Mouse (Mus musculus): ENCODE data around the gene Rftn1. TPM values are rescaled to one million over a fixed set of nuclear protein-coding genes. Genes with fewer than 3 reads are reported as not detected.
"Not testable (repeated sequence)": the region's sequence is repeated elsewhere in the genome, so short reads cannot be mapped to it uniquely, and the experiment has no call there.

The Rftn1 gene
- total RNA-seq, 2 experiments from 2014 or later = 14.3 to 16.5 TPM

- no peak for DNase-seq (ENCODE audit: low spot score in 2 of 2)
- Histone ChIP-seq H3K4me3 (no peak overlapping the region), H3K27ac (no peak overlapping the region)
- no peak for TF ChIP-seq CTCF (conservative IDR thresholded peaks at IDR 0.05)
Observed at GRCm38 (mm10) chr17:50215104-50215503, 24.6 kb upstream of the Rftn1 start.

GRCm38 (mm10) chr17:50213117-50213516, 22.6 kb upstream of the Rftn1 start:
- no peak for TF ChIP-seq CTCF (conservative IDR thresholded peaks at IDR 0.05)
- Histone ChIP-seq H3K27ac (no peak overlapping the region), H3K4me3 (no peak overlapping the region)
- no peak for DNase-seq (ENCODE audit: low spot score in 2 of 2)

GRCm38 (mm10) chr17:50211816-50212215, 21.3 kb upstream of the Rftn1 start:
- DNase-seq (ENCODE audit: low spot score in 2 of 2) = no peak
- TF ChIP-seq CTCF (conservative IDR thresholded peaks at IDR 0.05) = no peak
- H3K4me3 ChIP-seq = no peak overlapping the region

GRCm38 (mm10) chr17:50209831-50210230, 19.4 kb upstream of the Rftn1 start:
- no peak for TF ChIP-seq CTCF (conservative IDR thresholded peaks at IDR 0.05)
- no peak for DNase-seq (ENCODE audit: low spot score in 2 of 2)
- Histone ChIP-seq H3K4me3 (no peak overlapping the region), H3K27ac (no peak overlapping the region)

More at GRCm38 (mm10) chr17:50211816-50212215, 21.3 kb upstream of the Rftn1 start:
- H3K27ac ChIP-seq = no peak overlapping the region

GRCm38 (mm10) chr17:50208137-50209045, 17.9 kb upstream of the Rftn1 start:
- no peak for TF ChIP-seq CTCF (conservative IDR thresholded peaks at IDR 0.05)
- DNase-seq (ENCODE audit: low spot score in 2 of 2) = no peak
- Histone ChIP-seq H3K4me3 (no peak overlapping the region), H3K27ac (no peak overlapping the region)

GRCm38 (mm10) chr17:50206262-50206661, 15.8 kb upstream of the Rftn1 start:
- H3K27ac ChIP-seq; DNase-seq (ENCODE audit: low spot score in 2 of 2); H3K4me3 ChIP-seq: not testable (repeated sequence)

GRCm38 (mm10) chr17:50205840-50206239, 15.4 kb upstream of the Rftn1 start:
- not testable (repeated sequence) for DNase-seq (ENCODE audit: low spot score in 2 of 2); H3K4me3 ChIP-seq; H3K27ac ChIP-seq

GRCm38 (mm10) chr17:50205152-50205782, 14.8 kb upstream of the Rftn1 start:
- no peak for TF ChIP-seq CTCF (conservative IDR thresholded peaks at IDR 0.05)
- Histone ChIP-seq H3K4me3 (no peak overlapping the region), H3K27ac (no peak overlapping the region)
- no peak for DNase-seq (ENCODE audit: low spot score in 2 of 2)

- no peak for TF ChIP-seq CTCF (conservative IDR thresholded peaks at IDR 0.05)
- DNase-seq (ENCODE audit: low spot score in 2 of 2) = peak in 1 of 2 experiments; percentile 17
- Histone ChIP-seq H3K4me3 (no peak overlapping the region), H3K27ac (no peak overlapping the region)
Observed at GRCm38 (mm10) chr17:50201828-50202445, 11.5 kb upstream of the Rftn1 start.

- H3K27ac ChIP-seq = no peak overlapping the region
- H3K4me3 ChIP-seq = no peak overlapping the region
- no peak for DNase-seq (ENCODE audit: low spot score in 2 of 2)
- TF ChIP-seq CTCF (conservative IDR thresholded peaks at IDR 0.05) = no peak
Observed at GRCm38 (mm10) chr17:50199075-50199850, 8.8 kb upstream of the Rftn1 start.

GRCm38 (mm10) chr17:50197572-50197971, 7.1 kb upstream of the Rftn1 start:
- TF ChIP-seq CTCF (conservative IDR thresholded peaks at IDR 0.05) = no peak

GRCm38 (mm10) chr17:50196005-50196672, 5.7 kb upstream of the Rftn1 start:
- no peak for TF ChIP-seq CTCF (conservative IDR thresholded peaks at IDR 0.05)
- DNase-seq (ENCODE audit: low spot score in 2 of 2) = no peak
- Histone ChIP-seq H3K4me3 (no peak overlapping the region), H3K27ac (no peak overlapping the region)

More at GRCm38 (mm10) chr17:50197572-50197971, 7.1 kb upstream of the Rftn1 start:
- H3K4me3 ChIP-seq = no peak overlapping the region
- no peak overlapping the region for H3K27ac ChIP-seq
- no peak for DNase-seq (ENCODE audit: low spot score in 2 of 2)
